Mouse (Mus musculus) neutrophil, adult 5-6 weeks (primary cell): Measurements from ENCODE around the gene Usp34. TPM values are rescaled to one million over a fixed set of nuclear protein-coding genes. Genes with fewer than 3 reads are reported as not detected.
"Not testable (repeated sequence)": the region's sequence is repeated elsewhere in the genome, so short reads cannot be mapped to it uniquely, and the experiment has no call there.

Experiments
- ATAC-seq: fragments of 151-379, 151-347 bp; 2 replicates; pipeline ENCODE4 v1.8.0; 2017; ENCODE audit warnings: mild to moderate bottlenecking, moderate TSS enrichment; ENCODE audit not compliant: insufficient number of reproducible peaks, poor library complexity, low FRiP score, severe bottlenecking; ENCODE audit errors: extremely low read depth
- total RNA-seq: library from RNA; stranded (forward); fragments of 200-1000 nt; gene quantifications from 2 replicates; pipeline ENCODE4 v1.2.3, GENCODE M21; 2017

Gene Usp34
- total RNA-seq, 1 experiment from 2014 or later: 67.3 TPM

GRCm38 (mm10) chr11:23332136-23332535 is 25.4 kb downstream of the Usp34 start:
- no peak for ATAC-seq

GRCm38 (mm10) chr11:23335160-23335559 is 28.5 kb downstream of the Usp34 start:
- ATAC-seq: no peak

- not testable (repeated sequence) for ATAC-seq
Measured at GRCm38 (mm10) chr11:23357226-23357625, 50.5 kb downstream of the Usp34 start.

GRCm38 (mm10) chr11:23359687-23360235 is 53.1 kb downstream of the Usp34 start:
- ATAC-seq: not testable (repeated sequence)

- no peak for ATAC-seq
Measured at GRCm38 (mm10) chr11:23362305-23362704, 55.6 kb downstream of the Usp34 start.

- ATAC-seq: no peak
Measured at GRCm38 (mm10) chr11:23364348-23364747, 57.7 kb downstream of the Usp34 start.

GRCm38 (mm10) chr11:23372032-23372431 is 65.3 kb downstream of the Usp34 start:
- ATAC-seq: no peak

- no peak for ATAC-seq
Measured at GRCm38 (mm10) chr11:23372490-23372889, 65.8 kb downstream of the Usp34 start.

- no peak for ATAC-seq
Measured at GRCm38 (mm10) chr11:23380055-23380454, 73.4 kb downstream of the Usp34 start.

- ATAC-seq: no peak
Measured at GRCm38 (mm10) chr11:23380595-23380994, 73.9 kb downstream of the Usp34 start.

- ATAC-seq: no peak
Measured at GRCm38 (mm10) chr11:23382787-23383186, 76.1 kb downstream of the Usp34 start.

- no peak for ATAC-seq
Measured at GRCm38 (mm10) chr11:23389649-23390048, 83.0 kb downstream of the Usp34 start.

- ATAC-seq: no peak
Measured at GRCm38 (mm10) chr11:23392567-23392966, 85.9 kb downstream of the Usp34 start.

GRCm38 (mm10) chr11:23396608-23397007 is 89.9 kb downstream of the Usp34 start:
- ATAC-seq: no peak

- no peak for ATAC-seq
Measured at GRCm38 (mm10) chr11:23400978-23401776, 94.5 kb downstream of the Usp34 start.

- no peak for ATAC-seq
Measured at GRCm38 (mm10) chr11:23428301-23428700, 121.6 kb downstream of the Usp34 start.

GRCm38 (mm10) chr11:23430013-23430412 is 123.3 kb downstream of the Usp34 start:
- ATAC-seq: no peak

GRCm38 (mm10) chr11:23436076-23436475 is 129.4 kb downstream of the Usp34 start:
- no peak for ATAC-seq

GRCm38 (mm10) chr11:23465862-23466261 is 159.2 kb downstream of the Usp34 start:
- not testable (repeated sequence) for ATAC-seq

GRCm38 (mm10) chr11:23489955-23490354 is 183.3 kb downstream of the Usp34 start:
- no peak for ATAC-seq
